Mouse (Mus musculus) retina, adult 2 months (tissue): ENCODE measurements at regions not wholly inside any gene's neighbourhood (a gene's known extent, or its start where the extent isn't known, plus 50 kb on each side); places are given as distances from the start of the nearest gene placed in this dataset.

Experiments used
- DNase-seq: peaks from one replicate; pipeline ENCODE4 v3.0.0-alpha.2; 2012; ENCODE audit warnings: low read depth, low spot score

- no peak for DNase-seq
These were observed 1059.6 kb downstream of the Pla2g4a start for GRCm38 (mm10) chr1:148901319-148902033.

- DNase-seq = no peak
These were observed 1090.3 kb downstream of the Pla2g4a start for GRCm38 (mm10) chr1:148870788-148871187.

GRCm38 (mm10) chr1:148863582-148863981 lies 1097.5 kb downstream of the Pla2g4a start:
- DNase-seq = no peak

GRCm38 (mm10) chr1:148852990-148853389 lies 1108.1 kb downstream of the Pla2g4a start:
- DNase-seq = no peak

GRCm38 (mm10) chr1:148846595-148846994 lies 1114.5 kb downstream of the Pla2g4a start:
- DNase-seq = no peak

GRCm38 (mm10) chr1:148823146-148823545 lies 1137.9 kb downstream of the Pla2g4a start:
- DNase-seq = no peak

GRCm38 (mm10) chr1:148808707-148809106 lies 1152.4 kb downstream of the Pla2g4a start:
- DNase-seq = no peak

- DNase-seq = no peak
These were observed 1164.0 kb downstream of the Pla2g4a start for GRCm38 (mm10) chr1:148797110-148797509.

GRCm38 (mm10) chr1:148750806-148751205 lies 1210.3 kb downstream of the Pla2g4a start:
- no peak for DNase-seq

- no peak for DNase-seq
These were observed 1239.0 kb downstream of the Pla2g4a start for GRCm38 (mm10) chr1:148722106-148722505.

GRCm38 (mm10) chr1:148721409-148721808 lies 1239.7 kb downstream of the Pla2g4a start:
- DNase-seq = no peak

- DNase-seq = no peak
These were observed 1240.1 kb downstream of the Pla2g4a start for GRCm38 (mm10) chr1:148720980-148721379.

GRCm38 (mm10) chr1:148708084-148708483 lies 1253.0 kb downstream of the Pla2g4a start:
- no peak for DNase-seq

- DNase-seq = no peak
These were observed 1253.4 kb downstream of the Pla2g4a start for GRCm38 (mm10) chr1:148707657-148708056.

GRCm38 (mm10) chr1:148706271-148706807 lies 1254.8 kb downstream of the Pla2g4a start:
- DNase-seq = no peak

GRCm38 (mm10) chr1:148700599-148700954 lies 1260.5 kb downstream of the Pla2g4a start:
- DNase-seq = no peak

- DNase-seq = no peak
These were observed 1261.1 kb downstream of the Pla2g4a start for GRCm38 (mm10) chr1:148699854-148700598.

GRCm38 (mm10) chr1:148690085-148690484 lies 1271.0 kb downstream of the Pla2g4a start:
- no peak for DNase-seq

- no peak for DNase-seq
These were observed 1271.5 kb downstream of the Pla2g4a start for GRCm38 (mm10) chr1:148689618-148690017.

- no peak for DNase-seq
These were observed 1285.6 kb downstream of the Pla2g4a start for GRCm38 (mm10) chr1:148675516-148675915.

GRCm38 (mm10) chr1:148664409-148664808 lies 1296.7 kb downstream of the Pla2g4a start:
- no peak for DNase-seq

- no peak for DNase-seq
These were observed 1304.1 kb downstream of the Pla2g4a start for GRCm38 (mm10) chr1:148656990-148657389.
